Mouse (Mus musculus) kidney, embryonic 14.5 days (tissue): ENCODE measurements around the gene Foxp1. TPM values are rescaled to one million over a fixed set of nuclear protein-coding genes. Genes with fewer than 3 reads are reported as not detected.

Experiments used
- ATAC-seq: fragments of 200-750 bp; cut with Nextera tagmentation; 2 replicates; pipeline ENCODE4 v1.8.0; 2017; ENCODE audit warnings: moderate number of reproducible peaks, mild to moderate bottlenecking, moderate TSS enrichment, moderate library complexity; ENCODE audit not compliant: low FRiP score, low TSS enrichment
- H3K27ac ChIP-seq: fragments of 300-500 bp; sonication (generic); 2 replicates; pipeline ENCODE4 v1.5.1; 2014; ENCODE audit warnings: low read depth, mild to moderate bottlenecking, low read length, moderate library complexity, mixed read lengths
- H3K27me3 ChIP-seq: fragments of 300-500 bp; sonication (generic); 2 replicates; pipeline ENCODE4 v1.6.1; 2014; ENCODE audit warnings: mild to moderate bottlenecking, low read length; ENCODE audit not compliant: control insufficient read depth, insufficient read depth
- H3K36me3 ChIP-seq: fragments of 300-500 bp; sonication (generic); 2 replicates; pipeline ENCODE4 v1.6.1; 2014; ENCODE audit warnings: low read length, mixed read lengths; ENCODE audit not compliant: control insufficient read depth, insufficient read depth
- H3K4me1 ChIP-seq: fragments of 300-500 bp; sonication (generic); 2 replicates; pipeline ENCODE4 v1.6.1; 2014; ENCODE audit warnings: low read length, mixed read lengths; ENCODE audit not compliant: control insufficient read depth, insufficient read depth
- H3K4me2 ChIP-seq: fragments of 300-500 bp; sonication (generic); replicated peaks from 2 replicates; pipeline ENCODE4 v1.6.1; 2014; ENCODE audit warnings: low read depth, mild to moderate bottlenecking, low read length
- H3K4me3 ChIP-seq: fragments of 300-500 bp; sonication (generic); 2 replicates; pipeline ENCODE4 v1.5.1; 2014; ENCODE audit warnings: mild to moderate bottlenecking, low read length
- H3K9ac ChIP-seq: fragments of 300-500 bp; sonication (generic); 2 replicates; pipeline ENCODE4 v1.6.1; 2014; ENCODE audit warnings: low read depth, mild to moderate bottlenecking, low read length, moderate library complexity
- H3K9me3 ChIP-seq: fragments of 300-500 bp; sonication (generic); 2 replicates; pipeline ENCODE4 v1.6.1; 2016; ENCODE audit warnings: low read length; ENCODE audit not compliant: control insufficient read depth
- WGBS: fragments of 180-500 bp; shearing (Covaris S2); extraction: QIAGEN DNeasy Blood & Tissue Kit; methylation state at CpG from one replicate; pipeline ENCODE4 v1.1.7; 2014; 5-methylcytosine and 5-hydroxymethylcytosine counted together
- polyA plus RNA-seq: library from polyadenylated mRNA; unstranded; fragments of >200 nt; fragmentation: Nextera tagmentation; extraction: Ambion mirVana; gene quantifications from 2 replicates; pipeline ENCODE4 v1.2.1, GENCODE M21; 2014

Gene Foxp1
- polyA plus RNA-seq, 1 experiment from 2014 or later: 67.4 TPM

GRCm38 (mm10) chr6:98949286-98949685 is 573.2 kb downstream of the Foxp1 start:
- no peak overlapping the region for H3K9ac ChIP-seq
- peak overlapping the region; percentile 86 for H3K27ac ChIP-seq
- H3K36me3 ChIP-seq: no peaks in the 10 kb centered on the region; the same call in 1 of the 2 replicates
- no peaks in the 10 kb centered on the region for H3K9me3 ChIP-seq
- no peak overlapping the region for H3K4me2 ChIP-seq
- H3K4me1 ChIP-seq: peaks cover 44% of the 10 kb centered on the region
- 54% methylated on average over 7 of the region's 7 CpGs for WGBS
- H3K27me3 ChIP-seq: no peaks in the 10 kb centered on the region
- H3K4me3 ChIP-seq: no peak overlapping the region
- no peak for ATAC-seq

GRCm38 (mm10) chr6:98948153-98949141 is 574.1 kb downstream of the Foxp1 start:
- no peak for ATAC-seq

GRCm38 (mm10) chr6:98947486-98948152 is 574.9 kb downstream of the Foxp1 start:
- peaks cover 49% of the 10 kb centered on the region for H3K4me1 ChIP-seq
- H3K36me3 ChIP-seq: no peaks in the 10 kb centered on the region; the same call in 1 of the 2 replicates
- H3K9ac ChIP-seq: no peak overlapping the region
- no peaks in the 10 kb centered on the region for H3K9me3 ChIP-seq
- no peak overlapping the region for H3K27ac ChIP-seq
- no peaks in the 10 kb centered on the region for H3K27me3 ChIP-seq
- no peak overlapping the region for H3K4me2 ChIP-seq
- 69% methylated on average over 11 of the region's 11 CpGs for WGBS
- ATAC-seq: no peak
- H3K4me3 ChIP-seq: no peak overlapping the region

More at GRCm38 (mm10) chr6:98948153-98949141, 574.1 kb downstream of the Foxp1 start:
- Histone ChIP-seq H3K27me3 (no peaks in the 10 kb centered on the region), H3K4me2 (no peak overlapping the region), H3K9me3 (no peaks in the 10 kb centered on the region), H3K4me1 (peaks cover 49% of the 10 kb centered on the region), H3K4me3 (no peak overlapping the region), H3K27ac (peak overlapping the region; percentile 86), H3K9ac (no peak overlapping the region), H3K36me3 (no peaks in the 10 kb centered on the region)
- 77% methylated on average over 21 of the region's 21 CpGs for WGBS

- H3K9me3 ChIP-seq: no peaks in the 10 kb centered on the region
- ATAC-seq: no peak
- H3K4me1 ChIP-seq: peaks cover 49% of the 10 kb centered on the region
- no peaks in the 10 kb centered on the region; the same call in 1 of the 2 replicates for H3K36me3 ChIP-seq
- H3K4me3 ChIP-seq: no peak overlapping the region
- H3K4me2 ChIP-seq: no peak overlapping the region
- no peaks in the 10 kb centered on the region for H3K27me3 ChIP-seq
- H3K9ac ChIP-seq: no peak overlapping the region
- 92% methylated on average over 4 of the region's 4 CpGs for WGBS
- no peak overlapping the region for H3K27ac ChIP-seq
These were observed 575.8 kb downstream of the Foxp1 start for GRCm38 (mm10) chr6:98946731-98947130.

- H3K36me3 ChIP-seq: peaks cover 5% of the 10 kb centered on the region; the same call in 1 of the 2 replicates
These were observed 576.8 kb downstream of the Foxp1 start for GRCm38 (mm10) chr6:98945496-98946412.

GRCm38 (mm10) chr6:98938348-98938747 is 584.2 kb downstream of the Foxp1 start:
- H3K36me3 ChIP-seq: peaks cover 27% of the 10 kb centered on the region; the same call in 1 of the 2 replicates
- no peak for ATAC-seq
- 65% methylated on average over 8 of the region's 8 CpGs for WGBS

More at GRCm38 (mm10) chr6:98945496-98946412, 576.8 kb downstream of the Foxp1 start:
- peak; percentile 74; the same call in 1 of the 2 replicates for ATAC-seq
- H3K9ac ChIP-seq: no peak overlapping the region
- H3K27ac ChIP-seq: peak overlapping the region; percentile 7; the same call in 1 of the 2 replicates
- no peak overlapping the region for H3K4me2 ChIP-seq
- no peaks in the 10 kb centered on the region for H3K9me3 ChIP-seq
- peaks cover 44% of the 10 kb centered on the region for H3K4me1 ChIP-seq
- H3K27me3 ChIP-seq: no peaks in the 10 kb centered on the region
- WGBS: 44% methylated on average over 21 of the region's 21 CpGs
- H3K4me3 ChIP-seq: no peak overlapping the region

GRCm38 (mm10) chr6:98937513-98937912 is 585.0 kb downstream of the Foxp1 start:
- H3K27ac ChIP-seq: no peak overlapping the region
- no peak overlapping the region for H3K4me3 ChIP-seq
- peaks cover 10% of the 10 kb centered on the region for H3K4me1 ChIP-seq
- H3K27me3 ChIP-seq: no peaks in the 10 kb centered on the region
- WGBS: 90% methylated on average over 11 of the region's 11 CpGs
- no peak overlapping the region for H3K4me2 ChIP-seq
- no peak overlapping the region for H3K9ac ChIP-seq
- peaks cover 27% of the 10 kb centered on the region; the same call in 1 of the 2 replicates for H3K36me3 ChIP-seq
- H3K9me3 ChIP-seq: no peaks in the 10 kb centered on the region
- no peak for ATAC-seq

More at GRCm38 (mm10) chr6:98938348-98938747, 584.2 kb downstream of the Foxp1 start:
- no peaks in the 10 kb centered on the region for H3K27me3 ChIP-seq
- peaks cover 5% of the 10 kb centered on the region; the same call in 1 of the 2 replicates for H3K4me1 ChIP-seq
- H3K4me3 ChIP-seq: no peak overlapping the region
- no peak overlapping the region for H3K9ac ChIP-seq
- H3K27ac ChIP-seq: no peak overlapping the region
- no peaks in the 10 kb centered on the region for H3K9me3 ChIP-seq
- H3K4me2 ChIP-seq: no peak overlapping the region

- H3K36me3 ChIP-seq: peaks cover 26% of the 10 kb centered on the region; the same call in 1 of the 2 replicates
- no peak overlapping the region for H3K27ac ChIP-seq
- H3K9ac ChIP-seq: no peak overlapping the region
- H3K4me3 ChIP-seq: no peak overlapping the region
- no peak overlapping the region for H3K4me2 ChIP-seq
- ATAC-seq: no peak
- WGBS: 92% methylated on average over 3 of the region's 3 CpGs
- H3K27me3 ChIP-seq: no peaks in the 10 kb centered on the region
- H3K9me3 ChIP-seq: no peaks in the 10 kb centered on the region
- peaks cover 10% of the 10 kb centered on the region for H3K4me1 ChIP-seq
These were observed 586.1 kb downstream of the Foxp1 start for GRCm38 (mm10) chr6:98936377-98936776.
